Mouse (Mus musculus) forebrain, embryonic 13.5 days (tissue): ENCODE measurements around the gene Ablim1. TPM values are rescaled to one million over a fixed set of nuclear protein-coding genes. Genes with fewer than 3 reads are reported as not detected.
"Not testable (repeated sequence)": the region's sequence is repeated elsewhere in the genome, so short reads cannot be mapped to it uniquely, and the experiment has no call there.

Experiments used
- ATAC-seq: fragments of 200-750 bp; cut with Nextera tagmentation; 2 replicates; pipeline ENCODE4 v1.8.0; 2017
- H3K27ac ChIP-seq: fragments of 300-500 bp; sonication (generic); 2 replicates; pipeline ENCODE4 v1.5.1; 2015; ENCODE audit warnings: inconsistent platforms, mild to moderate bottlenecking, moderate library complexity
- H3K27me3 ChIP-seq: fragments of 300-500 bp; sonication (generic); 2 replicates; pipeline ENCODE4 v1.6.1; 2015; ENCODE audit warnings: mild to moderate bottlenecking, inconsistent platforms
- H3K36me3 ChIP-seq: fragments of 300-500 bp; sonication (generic); 2 replicates; pipeline ENCODE4 v1.6.1; 2015; ENCODE audit warnings: mild to moderate bottlenecking, inconsistent platforms; ENCODE audit not compliant: poor library complexity, severe bottlenecking
- H3K4me1 ChIP-seq: fragments of 300-500 bp; sonication (generic); 2 replicates; pipeline ENCODE4 v1.6.1; 2015; ENCODE audit warnings: inconsistent platforms
- H3K4me2 ChIP-seq: fragments of 300-500 bp; sonication (generic); 2 replicates; pipeline ENCODE4 v1.6.1; 2015; ENCODE audit warnings: inconsistent platforms, mild to moderate bottlenecking, moderate library complexity
- H3K4me3 ChIP-seq: fragments of 300-500 bp; sonication (generic); 2 replicates; pipeline ENCODE4 v1.5.1; 2015; ENCODE audit warnings: mild to moderate bottlenecking, inconsistent platforms
- H3K9ac ChIP-seq: fragments of 300-500 bp; sonication (generic); 2 replicates; pipeline ENCODE4 v1.6.1; 2015; ENCODE audit warnings: mild to moderate bottlenecking, inconsistent platforms
- H3K9me3 ChIP-seq: fragments of 300-500 bp; sonication (generic); replicated peaks from 2 replicates; pipeline ENCODE4 v1.6.1; 2016; ENCODE audit warnings: inconsistent platforms
- WGBS: fragments of 180-500 bp; shearing (Covaris S2); methylation state at CpG from one replicate; pipeline ENCODE4 v1.1.7; 2015; 5-methylcytosine and 5-hydroxymethylcytosine counted together
- polyA plus RNA-seq: library from polyadenylated mRNA; unstranded; fragments of >200 nt; fragmentation: Nextera tagmentation; extraction: Ambion mirVana; gene quantifications from 2 replicates; pipeline ENCODE4 v1.2.1, GENCODE M21; 2015

The Ablim1 gene
- polyA plus RNA-seq, 1 experiment from 2014 or later: 16.5 TPM

DNA sequence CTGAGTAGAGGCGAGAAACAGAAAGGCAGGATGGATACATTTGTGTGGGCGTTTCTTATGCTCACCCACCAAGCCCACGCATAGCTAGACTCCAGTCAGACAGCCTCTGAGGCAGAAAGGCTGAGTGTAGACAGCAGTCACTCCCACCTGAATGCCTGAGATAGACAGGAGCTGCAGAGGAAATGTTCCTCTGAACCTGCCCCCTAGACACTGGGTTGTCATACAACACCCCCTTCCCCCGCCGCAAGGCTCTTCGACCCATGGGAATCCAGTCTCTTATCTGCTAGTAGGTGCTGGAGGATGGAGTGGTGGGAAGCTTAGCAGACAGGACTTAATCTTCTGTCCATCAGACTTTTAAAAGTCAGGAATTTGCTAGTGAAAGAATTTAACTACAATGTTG lies 167.8 kb downstream of the Ablim1 start:
- H3K4me2 ChIP-seq: no peak overlapping the region
- ATAC-seq: no peak
- no peaks in the 10 kb centered on the region for H3K9me3 ChIP-seq
- H3K36me3 ChIP-seq: no peaks in the 10 kb centered on the region
- peaks cover 4% of the 10 kb centered on the region for H3K4me1 ChIP-seq
- H3K27me3 ChIP-seq: no peaks in the 10 kb centered on the region
- no peak overlapping the region for H3K4me3 ChIP-seq
- 77% methylated on average over 6 of the region's 6 CpGs for WGBS
- no peak overlapping the region for H3K9ac ChIP-seq
- no peak overlapping the region for H3K27ac ChIP-seq

DNA sequence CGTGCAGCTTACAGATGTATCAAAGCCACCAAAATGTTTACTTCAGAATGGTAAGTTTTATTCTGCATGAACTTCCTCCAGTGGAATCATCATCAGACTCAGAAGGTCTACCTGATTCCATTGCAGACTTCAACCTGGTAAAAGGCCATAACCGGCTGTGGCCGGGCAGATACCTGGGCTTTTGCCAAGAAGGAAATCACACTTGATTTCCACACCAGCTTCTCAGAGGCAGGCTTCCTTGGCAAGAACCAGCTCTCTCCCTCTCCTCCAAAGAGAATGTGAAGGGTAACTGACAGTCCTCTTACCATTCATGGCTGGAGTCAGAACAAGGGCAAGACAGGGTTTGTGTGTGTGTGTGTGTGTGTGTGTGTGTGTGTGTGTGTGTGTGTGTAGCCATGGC lies 171.1 kb downstream of the Ablim1 start:
- Histone ChIP-seq H3K4me2 (no peak overlapping the region), H3K4me3 (no peak overlapping the region), H3K9me3 (no peaks in the 10 kb centered on the region), H3K4me1 (no peaks in the 10 kb centered on the region), H3K9ac (no peak overlapping the region), H3K36me3 (no peaks in the 10 kb centered on the region), H3K27ac (no peak overlapping the region), H3K27me3 (no peaks in the 10 kb centered on the region)
- WGBS: 93% methylated on average over 3 of the region's 3 CpGs
- no peak for ATAC-seq

DNA sequence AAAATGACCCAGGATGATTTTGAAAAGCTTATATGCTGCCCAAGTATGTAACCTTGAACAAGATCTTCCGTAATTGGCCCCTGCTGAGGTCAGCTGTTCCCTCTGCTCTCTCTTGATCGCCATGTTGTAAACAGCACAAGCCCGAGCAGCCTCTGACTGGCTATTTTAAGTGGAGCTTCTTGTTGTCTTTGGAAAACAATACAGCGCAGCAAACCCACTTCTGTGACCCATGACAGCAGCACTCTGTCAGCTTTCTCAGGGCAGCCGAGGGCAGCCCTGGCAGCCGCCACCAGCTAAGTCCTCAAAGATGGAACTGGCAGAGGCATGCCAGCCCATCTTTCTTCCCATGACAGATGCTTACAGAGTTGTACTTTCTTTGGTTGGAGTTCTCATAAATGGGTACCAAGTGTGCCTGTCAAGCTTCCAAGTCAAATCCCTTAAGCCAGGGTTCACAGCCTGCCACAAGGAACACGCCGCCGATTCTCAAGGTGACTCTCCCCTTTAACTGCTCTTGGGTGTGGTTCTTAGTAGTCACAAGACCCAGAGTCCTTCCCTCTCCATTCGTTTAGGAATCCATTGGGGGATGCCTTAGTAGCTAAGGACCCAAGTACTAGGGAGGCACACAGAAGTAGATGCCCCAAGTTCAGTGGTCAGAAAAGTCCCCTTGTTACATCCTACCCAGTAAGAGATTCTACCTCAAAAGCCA lies 172.8 kb downstream of the Ablim1 start:
- no peak overlapping the region for H3K4me3 ChIP-seq
- H3K36me3 ChIP-seq: no peaks in the 10 kb centered on the region
- no peak overlapping the region for H3K9ac ChIP-seq
- ATAC-seq: no peak
- no peak overlapping the region for H3K4me2 ChIP-seq
- WGBS: 82% methylated on average over 10 of the region's 10 CpGs
- H3K27ac ChIP-seq: no peak overlapping the region
- H3K4me1 ChIP-seq: no peaks in the 10 kb centered on the region
- H3K9me3 ChIP-seq: no peaks in the 10 kb centered on the region
- no peaks in the 10 kb centered on the region for H3K27me3 ChIP-seq

GRCm38 (mm10) chr19:57140874-57141273 lies 173.8 kb downstream of the Ablim1 start:
- Histone ChIP-seq H3K36me3 (no peaks in the 10 kb centered on the region), H3K4me3 (no peak overlapping the region)

GRCm38 (mm10) chr19:57140071-57140470 lies 174.6 kb downstream of the Ablim1 start:
- no peaks in the 10 kb centered on the region for H3K27me3 ChIP-seq
- no peak overlapping the region for H3K9ac ChIP-seq
- H3K27ac ChIP-seq: no peak overlapping the region
- no peak overlapping the region for H3K4me3 ChIP-seq
- H3K4me2 ChIP-seq: no peak overlapping the region
- H3K9me3 ChIP-seq: no peaks in the 10 kb centered on the region
- no peaks in the 10 kb centered on the region for H3K4me1 ChIP-seq
- no peaks in the 10 kb centered on the region for H3K36me3 ChIP-seq
- 80% methylated on average over 7 of the region's 7 CpGs for WGBS
- no peak for ATAC-seq

More at GRCm38 (mm10) chr19:57140874-57141273, 173.8 kb downstream of the Ablim1 start:
- Histone ChIP-seq H3K4me1 (no peaks in the 10 kb centered on the region), H3K4me2 (no peak overlapping the region), H3K9me3 (no peaks in the 10 kb centered on the region), H3K9ac (no peak overlapping the region), H3K27ac (no peak overlapping the region), H3K27me3 (no peaks in the 10 kb centered on the region)
- ATAC-seq: no peak
- WGBS: 80% methylated on average over 1 of the region's 1 CpGs

GRCm38 (mm10) chr19:57138909-57139617 lies 175.7 kb downstream of the Ablim1 start:
- Histone ChIP-seq H3K9ac (no peak overlapping the region), H3K27me3 (no peaks in the 10 kb centered on the region), H3K36me3 (no peaks in the 10 kb centered on the region), H3K4me3 (no peak overlapping the region), H3K27ac (no peak overlapping the region), H3K4me1 (peaks cover 10% of the 10 kb centered on the region), H3K9me3 (no peaks in the 10 kb centered on the region), H3K4me2 (no peak overlapping the region)
- no peak for ATAC-seq
- WGBS: 78% methylated on average over 13 of the region's 13 CpGs

DNA sequence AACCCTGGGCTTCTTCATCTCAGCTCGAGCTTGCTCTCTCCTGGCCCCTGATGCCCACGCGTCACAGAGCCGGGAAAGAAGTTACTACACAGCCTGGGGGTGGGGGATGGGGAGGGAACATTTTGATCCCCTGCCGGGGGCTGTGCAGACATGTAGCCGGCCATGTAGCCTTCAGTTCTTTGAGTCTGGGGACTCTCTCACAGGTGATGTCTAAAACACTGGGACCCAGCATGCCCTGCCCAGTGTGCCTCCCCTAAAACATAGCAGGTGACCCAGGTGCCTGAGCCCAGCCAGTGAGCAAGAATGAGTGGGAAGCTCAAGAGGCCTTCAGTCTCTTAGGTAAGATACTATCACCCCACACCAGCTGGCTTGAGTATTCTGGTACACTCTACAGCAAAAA lies 176.2 kb downstream of the Ablim1 start:
- Histone ChIP-seq H3K4me3 (no peak overlapping the region), H3K36me3 (no peaks in the 10 kb centered on the region), H3K4me2 (no peak overlapping the region), H3K27me3 (no peaks in the 10 kb centered on the region), H3K27ac (no peak overlapping the region), H3K9ac (no peak overlapping the region), H3K4me1 (peaks cover 11% of the 10 kb centered on the region), H3K9me3 (no peaks in the 10 kb centered on the region)
- 0 out of 2 replicates have a peak, but pooled peaks have one; percentile 17 for ATAC-seq
- WGBS: 65% methylated on average over 6 of the region's 6 CpGs

DNA sequence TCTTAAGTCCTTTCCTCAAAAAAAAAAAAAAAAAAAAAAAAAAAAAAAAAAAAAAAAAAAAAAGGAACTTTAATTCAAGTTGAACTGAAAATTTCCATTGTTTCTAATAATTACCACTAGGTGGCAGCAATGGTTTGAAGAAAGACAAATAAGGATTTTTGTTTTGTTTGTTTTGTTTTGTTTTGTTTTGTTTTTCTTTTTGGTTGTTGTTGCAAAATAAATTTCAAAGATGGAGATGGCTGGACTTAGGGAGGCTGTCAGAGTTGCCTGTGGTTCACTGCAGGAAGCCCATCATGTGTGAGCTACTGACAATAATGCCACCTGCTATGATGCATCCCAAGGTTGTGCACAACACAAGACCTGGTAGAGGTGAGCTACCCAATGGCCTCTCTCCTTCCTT lies 176.7 kb downstream of the Ablim1 start:
- no peaks in the 10 kb centered on the region for H3K36me3 ChIP-seq
- no peak overlapping the region for H3K4me2 ChIP-seq
- peaks cover 11% of the 10 kb centered on the region for H3K4me1 ChIP-seq
- H3K4me3 ChIP-seq: no peak overlapping the region
- 0 out of 2 replicates have a peak, but pooled peaks have one; percentile 25 for ATAC-seq
- no peak overlapping the region for H3K9ac ChIP-seq
- no peaks in the 10 kb centered on the region for H3K9me3 ChIP-seq
- H3K27me3 ChIP-seq: no peaks in the 10 kb centered on the region
- no peak overlapping the region for H3K27ac ChIP-seq

DNA sequence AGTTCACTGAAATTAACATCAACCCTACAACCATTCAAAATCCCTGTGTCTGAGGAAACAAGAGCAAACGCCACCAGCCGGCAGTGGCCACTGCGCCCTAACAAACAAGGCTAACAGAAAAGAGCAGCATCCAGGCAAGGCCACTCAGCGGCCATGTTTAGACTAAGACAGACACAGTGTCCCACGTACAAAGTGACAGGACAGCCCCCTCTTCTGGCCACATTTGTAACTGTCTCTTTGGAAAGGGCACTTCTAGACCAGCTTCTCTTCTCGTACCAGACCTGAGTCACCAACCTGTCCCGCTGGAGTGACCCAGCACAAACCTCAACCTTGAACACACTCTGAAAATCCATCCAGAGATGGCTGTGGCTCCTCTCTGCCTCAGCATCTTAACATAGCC lies 178.5 kb downstream of the Ablim1 start:
- H3K27me3 ChIP-seq: no peaks in the 10 kb centered on the region
- no peaks in the 10 kb centered on the region for H3K9me3 ChIP-seq
- H3K4me1 ChIP-seq: peaks cover 11% of the 10 kb centered on the region
- WGBS: 31% methylated on average over 7 of the region's 7 CpGs
- peak; percentile 46; the same call in 1 of the 2 replicates for ATAC-seq
- H3K36me3 ChIP-seq: no peaks in the 10 kb centered on the region
- no peak overlapping the region for H3K27ac ChIP-seq
- no peak overlapping the region for H3K9ac ChIP-seq
- no peak overlapping the region for H3K4me3 ChIP-seq
- no peak overlapping the region for H3K4me2 ChIP-seq

DNA sequence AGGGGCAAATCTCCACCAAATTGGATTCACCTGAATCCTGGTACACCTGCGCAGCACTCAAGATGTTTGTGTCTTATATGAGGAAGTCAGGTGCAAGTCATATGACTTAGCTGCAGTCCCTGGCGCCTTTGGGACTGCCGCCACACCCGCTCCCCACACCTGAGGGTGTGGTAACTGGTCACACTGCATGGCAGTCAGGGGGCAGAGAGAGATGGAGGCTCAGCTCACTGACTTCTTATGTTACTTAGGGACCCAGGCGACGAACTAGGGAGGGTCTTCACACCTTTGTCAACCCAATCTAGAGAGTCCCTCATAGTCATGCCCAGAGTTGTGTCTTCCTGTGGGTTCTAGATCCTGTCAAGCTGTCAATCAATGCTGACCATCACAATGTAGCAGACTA lies 179.1 kb downstream of the Ablim1 start:
- not testable (repeated sequence) for H3K27ac ChIP-seq, ATAC-seq, H3K4me2 ChIP-seq, H3K9ac ChIP-seq, H3K36me3 ChIP-seq, H3K9me3 ChIP-seq, H3K4me3 ChIP-seq, H3K27me3 ChIP-seq
- WGBS: 96% methylated on average over 6 of the region's 6 CpGs
- H3K4me1 ChIP-seq: peaks cover 11% of the 10 kb centered on the region

- H3K9me3 ChIP-seq: no peaks in the 10 kb centered on the region
- 0 out of 2 replicates have a peak overlapping the region, but pooled peaks have one; percentile 7 for H3K4me2 ChIP-seq
- no peaks in the 10 kb centered on the region for H3K27me3 ChIP-seq
- no peak overlapping the region for H3K4me3 ChIP-seq
- H3K36me3 ChIP-seq: no peaks in the 10 kb centered on the region
- 60% methylated on average over 20 of the region's 20 CpGs for WGBS
- 0 out of 2 replicates have a peak, but pooled peaks have one; percentile 27 for ATAC-seq
- H3K27ac ChIP-seq: no peak overlapping the region
- no peak overlapping the region for H3K9ac ChIP-seq
- H3K4me1 ChIP-seq: peaks cover 11% of the 10 kb centered on the region
Measured at GRCm38 (mm10) chr19:57134654-57135348, 179.9 kb downstream of the Ablim1 start.

GRCm38 (mm10) chr19:57132916-57133520 lies 181.7 kb downstream of the Ablim1 start:
- WGBS: 80% methylated on average over 6 of the region's 6 CpGs
- no peak overlapping the region for H3K27ac ChIP-seq
- no peaks in the 10 kb centered on the region for H3K9me3 ChIP-seq
- no peaks in the 10 kb centered on the region for H3K36me3 ChIP-seq
- H3K9ac ChIP-seq: no peak overlapping the region
- H3K27me3 ChIP-seq: no peaks in the 10 kb centered on the region
- peaks cover 11% of the 10 kb centered on the region for H3K4me1 ChIP-seq
- no peak overlapping the region for H3K4me2 ChIP-seq
- no peak for ATAC-seq
- no peak overlapping the region for H3K4me3 ChIP-seq
